Mouse (Mus musculus) megakaryocyte, embryonic 14.5 days (primary cell): ENCODE results near the gene Sema6d.

Experiments used
- FLI1 ChIP-seq: IDR thresholded peaks from 2 replicates; pipeline ENCODE4 v1.6.1; 2012; ENCODE audit warnings: low read length, inconsistent platforms, mixed read lengths
- GATA1 ChIP-seq: IDR thresholded peaks from 3 replicates; pipeline ENCODE4 v1.6.1; 2012; ENCODE audit warnings: mixed read lengths, low read length, inconsistent platforms, borderline replicate concordance

- no peak for TF ChIP-seq GATA1
- TF ChIP-seq FLI1: no peak
Observed at GRCm38 (mm10) chr2:124658374-124658773, 568.6 kb downstream of the Sema6d start.
